7 mouse cellular contexts compared by ENCODE assay signal in genomic region chr19:42085690-42086089, GRCm38 (mm10). TPM values are rescaled to one million over a fixed set of nuclear protein-coding genes. Genes with fewer than 3 reads are reported as not detected.
DNase-seq lines count a peak whose midpoint lies in the region; ATAC-seq and TF ChIP-seq lines count a peak whose summit lies in the region.

No protein-coding gene starts in this region.

- ATAC-seq in lung, embryonic 14.5 days (ENCODE audit: insufficient read depth): no peak
- ATAC-seq in forebrain, embryonic 13.5 days: no peak; the same call in 1 of the 2 replicates
- ATAC-seq in limb, embryonic 14.5 days (ENCODE audit: low FRiP score, low read depth): no peak
- ATAC-seq in stomach, embryonic 14.5 days (ENCODE audit: insufficient number of reproducible peaks, insufficient read depth, low FRiP score, low read depth): no peak
- ATAC-seq in erythroid progenitor cell, adult 5-6 weeks (replicated peaks; ENCODE audit: low FRiP score, poor library complexity, severe bottlenecking): no peak

- no peak overlapping the region for H3K27ac ChIP-seq in lung, embryonic 14.5 days (ENCODE audit: low read depth)
- H3K27ac ChIP-seq in forebrain, embryonic 13.5 days: peak overlapping the region; percentile 53
- no peak overlapping the region; the same call in 1 of the 2 replicates for H3K27ac ChIP-seq in limb, embryonic 14.5 days (replicated peaks; ENCODE audit: low read depth, low read length)
- H3K27ac ChIP-seq in stomach, embryonic 14.5 days (ENCODE audit: low read length): no peak overlapping the region

- H3K27me3 ChIP-seq in lung, embryonic 14.5 days (ENCODE audit: insufficient read depth, low read length): no peaks in the 10 kb centered on the region
- no peaks in the 10 kb centered on the region for H3K27me3 ChIP-seq in forebrain, embryonic 13.5 days
- no peaks in the 10 kb centered on the region for H3K27me3 ChIP-seq in limb, embryonic 14.5 days (ENCODE audit: control insufficient read depth, insufficient read depth, low read length)
- no peaks in the 10 kb centered on the region for H3K27me3 ChIP-seq in stomach, embryonic 14.5 days (ENCODE audit: control insufficient read depth, insufficient read depth, low read length)

- DNase-seq in lung, embryonic 14.5 days: no peak
- DNase-seq in lung, postnatal 10 days: no peak
- no peak for DNase-seq in limb, embryonic 14.5 days (ENCODE audit: low spot score)
- no peak for DNase-seq in thymus, postnatal 10 days (ENCODE audit: low spot score in 2 of 2)

- no peaks in the 10 kb centered on the region for H3K36me3 ChIP-seq in lung, embryonic 14.5 days (ENCODE audit: insufficient read depth)
- no peaks in the 10 kb centered on the region for H3K36me3 ChIP-seq in forebrain, embryonic 13.5 days (ENCODE audit: poor library complexity, severe bottlenecking)
- no peaks in the 10 kb centered on the region for H3K36me3 ChIP-seq in limb, embryonic 14.5 days (ENCODE audit: control insufficient read depth, insufficient read depth, low read length)
- no peaks in the 10 kb centered on the region for H3K36me3 ChIP-seq in stomach, embryonic 14.5 days (ENCODE audit: control insufficient read depth, insufficient read depth, low read length)

- H3K4me2 ChIP-seq in lung, embryonic 14.5 days: peak overlapping the region; percentile 73
- peak overlapping the region; percentile 93 for H3K4me2 ChIP-seq in forebrain, embryonic 13.5 days
- H3K4me2 ChIP-seq in limb, embryonic 14.5 days (replicated peaks; ENCODE audit: low read depth, low read length, severe bottlenecking): peak overlapping the region; percentile 88
- H3K4me2 ChIP-seq in stomach, embryonic 14.5 days (replicated peaks; ENCODE audit: low read depth, low read length): peak overlapping the region; percentile 78

- no peak for TF ChIP-seq POLR2A in limb, embryonic 14.5 days (IDR thresholded peaks at IDR 0.05; ENCODE audit: borderline replicate concordance, extremely low read depth, insufficient read depth, insufficient read length)

- H3K9me3 ChIP-seq in lung, embryonic 14.5 days (ENCODE audit: low read depth, low read length): no peaks in the 10 kb centered on the region
- no peaks in the 10 kb centered on the region for H3K9me3 ChIP-seq in forebrain, embryonic 13.5 days (replicated peaks)
- no peaks in the 10 kb centered on the region for H3K9me3 ChIP-seq in limb, embryonic 14.5 days (ENCODE audit: control insufficient read depth, low read length)
- H3K9me3 ChIP-seq in stomach, embryonic 14.5 days (ENCODE audit: control insufficient read depth, low read depth, low read length): no peaks in the 10 kb centered on the region

- WGBS in lung, embryonic 14.5 days: 6% methylated on average over 10 of the region's 10 CpGs
- WGBS in forebrain, embryonic 13.5 days: 6% methylated on average over 10 of the region's 10 CpGs
- 9% methylated on average over 10 of the region's 10 CpGs for WGBS in limb, embryonic 14.5 days
- 4% methylated on average over 10 of the region's 10 CpGs for WGBS in stomach, embryonic 14.5 days

- H3K4me3 ChIP-seq in lung, embryonic 14.5 days (ENCODE audit: low read depth, low read length): peak overlapping the region; percentile 68
- H3K4me3 ChIP-seq in forebrain, embryonic 13.5 days: peak overlapping the region; percentile 89
- peak overlapping the region; percentile 66 for H3K4me3 ChIP-seq in limb, embryonic 14.5 days (replicated peaks; ENCODE audit: low read length)
- H3K4me3 ChIP-seq in stomach, embryonic 14.5 days (ENCODE audit: low read depth, low read length): peak overlapping the region; percentile 54

- H3K4me1 ChIP-seq in lung, embryonic 14.5 days (ENCODE audit: insufficient read depth): no peaks in the 10 kb centered on the region; the same call in 1 of the 2 replicates
- peaks cover 19% of the 10 kb centered on the region for H3K4me1 ChIP-seq in forebrain, embryonic 13.5 days
- peaks cover 11% of the 10 kb centered on the region for H3K4me1 ChIP-seq in limb, embryonic 14.5 days (ENCODE audit: control insufficient read depth, insufficient read depth, low read length)
- peaks cover 4% of the 10 kb centered on the region; the same call in 1 of the 2 replicates for H3K4me1 ChIP-seq in stomach, embryonic 14.5 days (ENCODE audit: control insufficient read depth, insufficient read depth, low read length)

- peak overlapping the region; percentile 61 for H3K9ac ChIP-seq in lung, embryonic 14.5 days
- H3K9ac ChIP-seq in forebrain, embryonic 13.5 days: peak overlapping the region; percentile 85
- H3K9ac ChIP-seq in limb, embryonic 14.5 days (ENCODE audit: low read depth, low read length, severe bottlenecking): peak overlapping the region; percentile 69
- H3K9ac ChIP-seq in stomach, embryonic 14.5 days (replicated peaks; ENCODE audit: low read depth, low read length): peak overlapping the region; percentile 43

- TF ChIP-seq CTCF in lung, embryonic 14.5 days (IDR thresholded peaks at IDR 0.05; ENCODE audit: low read depth): no peak

RNA-seq across cellular contexts. Expression of gene Morn4, which starts 0.5 kb away (rescaled TPM):
- 24.8 and 25.0 TPM in 2 replicates for polyA plus RNA-seq in lung, embryonic 14.5 days (2014; fragmentation: Nextera tagmentation; extraction: Ambion mirVana)
- polyA plus RNA-seq in forebrain, embryonic 13.5 days (2015; fragmentation: Nextera tagmentation; extraction: Ambion mirVana): 114 and 118 TPM in 2 replicates
- 22.8 and 25.8 TPM in 2 replicates for polyA plus RNA-seq in limb, embryonic 14.5 days (2012; rRNA removed)
- polyA plus RNA-seq in limb, embryonic 14.5 days (2014; fragmentation: Nextera tagmentation; extraction: Ambion mirVana): 20.0 and 25.5 TPM in 2 replicates
- polyA plus RNA-seq in stomach, embryonic 14.5 days (2014; fragmentation: Nextera tagmentation; extraction: Ambion mirVana): 27.0 and 27.6 TPM in 2 replicates
- total RNA-seq in erythroid progenitor cell, adult 5-6 weeks (2015; ENCODE audit: low replicate concordance): not detected in 2 replicates
- not detected in 2 replicates for total RNA-seq in erythroid progenitor cell, adult 5-6 weeks (2017; ENCODE audit: low replicate concordance)

RNA-seq across cellular contexts. Expression of gene Pi4k2a, which starts 4.6 kb away (rescaled TPM):
- 32.8 and 34.3 TPM in 2 replicates for polyA plus RNA-seq in lung, embryonic 14.5 days (2014; fragmentation: Nextera tagmentation; extraction: Ambion mirVana)
- polyA plus RNA-seq in forebrain, embryonic 13.5 days (2015; fragmentation: Nextera tagmentation; extraction: Ambion mirVana): 16.5 and 21.7 TPM in 2 replicates
- 34.4 and 38.1 TPM in 2 replicates for polyA plus RNA-seq in limb, embryonic 14.5 days (2012; rRNA removed)
- polyA plus RNA-seq in limb, embryonic 14.5 days (2014; fragmentation: Nextera tagmentation; extraction: Ambion mirVana): 29.9 and 32.8 TPM in 2 replicates
- 17.2 and 22.7 TPM in 2 replicates for polyA plus RNA-seq in stomach, embryonic 14.5 days (2014; fragmentation: Nextera tagmentation; extraction: Ambion mirVana)
- total RNA-seq in erythroid progenitor cell, adult 5-6 weeks (2015; ENCODE audit: low replicate concordance): 2.5 and 3.4 TPM in 2 replicates
- 2.1 and 3.3 TPM in 2 replicates for total RNA-seq in erythroid progenitor cell, adult 5-6 weeks (2017; ENCODE audit: low replicate concordance)

RNA-seq across cellular contexts. Expression of gene 4933411K16Rik, which starts 33.6 kb away (rescaled TPM):
- polyA plus RNA-seq in lung, embryonic 14.5 days (2014; fragmentation: Nextera tagmentation; extraction: Ambion mirVana): 0.18 TPM in 1 of 2 replicates, not detected in the other
- not detected in 2 replicates for polyA plus RNA-seq in forebrain, embryonic 13.5 days (2015; fragmentation: Nextera tagmentation; extraction: Ambion mirVana)
- 0.34 and 0.49 TPM in 2 replicates for polyA plus RNA-seq in limb, embryonic 14.5 days (2012; rRNA removed)
- polyA plus RNA-seq in limb, embryonic 14.5 days (2014; fragmentation: Nextera tagmentation; extraction: Ambion mirVana): 0.33 TPM in 1 of 2 replicates, not detected in the other
- 0.24 TPM in 1 of 2 replicates, not detected in the other for polyA plus RNA-seq in stomach, embryonic 14.5 days (2014; fragmentation: Nextera tagmentation; extraction: Ambion mirVana)
- not detected in 2 replicates for total RNA-seq in erythroid progenitor cell, adult 5-6 weeks (2015; ENCODE audit: low replicate concordance)
- not detected in 2 replicates for total RNA-seq in erythroid progenitor cell, adult 5-6 weeks (2017; ENCODE audit: low replicate concordance)

RNA-seq across cellular contexts. Expression of gene Hoga1, which starts 40.3 kb away (rescaled TPM):
- 1.2 and 1.6 TPM in 2 replicates for polyA plus RNA-seq in lung, embryonic 14.5 days (2014; fragmentation: Nextera tagmentation; extraction: Ambion mirVana)
- polyA plus RNA-seq in forebrain, embryonic 13.5 days (2015; fragmentation: Nextera tagmentation; extraction: Ambion mirVana): 0.79 and 1.1 TPM in 2 replicates
- 3.5 and 3.7 TPM in 2 replicates for polyA plus RNA-seq in limb, embryonic 14.5 days (2012; rRNA removed)
- 2.0 and 2.4 TPM in 2 replicates for polyA plus RNA-seq in limb, embryonic 14.5 days (2014; fragmentation: Nextera tagmentation; extraction: Ambion mirVana)
- 1.7 and 1.9 TPM in 2 replicates for polyA plus RNA-seq in stomach, embryonic 14.5 days (2014; fragmentation: Nextera tagmentation; extraction: Ambion mirVana)
- total RNA-seq in erythroid progenitor cell, adult 5-6 weeks (2015; ENCODE audit: low replicate concordance): not detected in 2 replicates
- total RNA-seq in erythroid progenitor cell, adult 5-6 weeks (2017; ENCODE audit: low replicate concordance): not detected in 2 replicates

RNA-seq across cellular contexts. Expression of gene Avpi1, which starts 43.2 kb away (rescaled TPM):
- polyA plus RNA-seq in lung, embryonic 14.5 days (2014; fragmentation: Nextera tagmentation; extraction: Ambion mirVana): 44.3 and 51.6 TPM in 2 replicates
- polyA plus RNA-seq in forebrain, embryonic 13.5 days (2015; fragmentation: Nextera tagmentation; extraction: Ambion mirVana): 10.1 and 10.3 TPM in 2 replicates
- polyA plus RNA-seq in limb, embryonic 14.5 days (2012; rRNA removed): 16.5 and 17.6 TPM in 2 replicates
- 34.2 and 34.8 TPM in 2 replicates for polyA plus RNA-seq in limb, embryonic 14.5 days (2014; fragmentation: Nextera tagmentation; extraction: Ambion mirVana)
- 44.2 and 46.9 TPM in 2 replicates for polyA plus RNA-seq in stomach, embryonic 14.5 days (2014; fragmentation: Nextera tagmentation; extraction: Ambion mirVana)
- 6.5 TPM in 1 of 2 replicates, not detected in the other for total RNA-seq in erythroid progenitor cell, adult 5-6 weeks (2015; ENCODE audit: low replicate concordance)
- 4.4 TPM in 1 of 2 replicates, not detected in the other for total RNA-seq in erythroid progenitor cell, adult 5-6 weeks (2017; ENCODE audit: low replicate concordance)
